Mouse (Mus musculus) spleen, adult 2 months (tissue): ENCODE results near the gene Rab6a.

Source experiments
- CTCF ChIP-seq: fragments of 200-500 bp; IDR thresholded peaks from 2 replicates; pipeline ENCODE4 v1.5.1; 2011; ENCODE audit warnings: mild to moderate bottlenecking, inconsistent platforms; ENCODE audit not compliant: insufficient read depth, insufficient read length, insufficient replicate concordance; ENCODE audit errors: extremely low read depth
- POLR2A ChIP-seq: fragments of 200-500 bp; IDR thresholded peaks from 2 replicates; pipeline ENCODE4 v1.6.1; 2011; ENCODE audit warnings: low read depth, low read length, inconsistent platforms

DNA sequence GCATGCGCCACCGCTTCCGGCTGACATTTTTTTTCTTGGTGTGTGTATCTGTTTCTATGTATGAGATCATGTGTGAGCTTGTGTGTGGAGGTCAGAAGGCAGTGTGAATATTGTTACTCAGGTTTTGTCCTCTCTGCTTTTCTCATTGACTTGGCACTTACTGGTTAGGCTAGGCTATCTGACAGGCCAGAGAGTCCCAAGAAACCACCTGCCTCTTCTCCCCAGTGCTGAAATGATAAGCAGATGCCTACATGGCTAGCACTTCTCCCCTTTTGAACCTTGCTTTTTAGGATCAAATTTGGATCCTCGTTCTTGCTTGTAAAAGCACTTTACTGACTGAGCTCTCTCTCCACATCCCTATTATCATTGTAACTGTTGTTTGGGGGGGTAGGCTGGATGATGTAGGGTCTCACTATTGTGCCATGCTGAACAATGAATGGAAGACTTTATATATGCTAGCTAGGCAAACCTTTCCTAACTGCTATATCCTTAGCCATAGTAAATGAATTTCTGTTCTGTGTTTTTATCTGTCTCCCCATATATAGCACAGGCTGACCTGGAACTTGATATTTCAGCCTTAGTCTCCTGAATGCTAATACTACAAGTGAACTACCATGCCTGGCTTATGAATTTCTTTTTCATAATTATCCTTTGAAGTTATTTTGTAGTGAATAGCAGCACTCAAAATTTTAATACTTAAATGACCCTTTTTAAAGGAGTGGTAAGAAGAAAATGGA lies 9.1 kb downstream of the Rab6a start:
- TF ChIP-seq CTCF (no peak), POLR2A (no peak)
